ENCODE assay signal across 29 mouse cellular contexts in the genomic region with DNA sequence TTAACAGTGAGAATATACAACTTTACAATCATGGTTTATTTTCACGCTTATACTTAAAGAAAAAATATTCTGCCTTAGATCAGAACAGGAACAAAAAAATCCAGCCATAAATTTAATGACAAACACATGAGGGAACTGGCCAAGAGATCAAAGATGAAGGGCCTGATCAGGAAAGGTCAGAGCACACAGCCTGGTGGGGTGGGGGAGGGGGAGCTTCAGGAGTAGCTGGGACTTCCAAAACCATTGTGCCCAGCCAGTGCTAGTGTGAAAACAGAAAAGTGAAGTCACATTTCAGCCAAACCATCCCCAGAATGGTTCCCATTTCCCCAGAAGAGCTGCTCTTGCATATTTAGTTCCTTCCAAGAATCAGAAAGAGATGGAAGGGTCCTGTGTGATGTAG. TPM values are rescaled to one million over a fixed set of nuclear protein-coding genes. Genes with fewer than 3 reads are reported as not detected.
DNase-seq lines count a peak whose midpoint lies in the region; ATAC-seq and TF ChIP-seq lines count a peak whose summit lies in the region.
"Had no signal": no experiment of that assay in that cellular context is flagged by ENCODE, and none has a peak within 500 bp of the region (broad histone marks: within the 10 kb centered on the region; RNA-seq: fewer than 3 reads in every experiment).

No protein-coding gene starts in this region.

- no peak for TF ChIP-seq EP300 in liver, postnatal 0 days (IDR thresholded peaks at IDR 0.05; ENCODE audit: low read depth)

- DNase-seq in liver, adult 2 months (ENCODE audit: extremely low read depth, low read depth, low spot score), result peak; percentile 82
- no peak for DNase-seq in liver, postnatal 0 days
- peak; percentile 22 for DNase-seq in embryonic facial prominence, embryonic 11.5 days (ENCODE audit: low spot score)
- peak; percentile 66 for DNase-seq in limb, embryonic 10.5 days (ENCODE audit: low spot score)
- no peak for DNase-seq in right cerebral cortex, postnatal 25 days
- DNase-seq in T-cell, adult 2 months (ENCODE audit: low spot score), result no peak
- DNase-seq in forebrain, postnatal 0 days, result no peak
- DNase-seq: cerebellum, adult 9-11 months; gastrocnemius, postnatal 14 days; heart, adult 11 months; kidney, adult 2 months; left cerebral cortex, postnatal 4 days; lung, adult 2 months; lung, postnatal 14 days; spleen, adult 18-20 months; thymus, postnatal 25 days had no signal

- no peak overlapping the region for H3K9ac ChIP-seq in liver, adult 2 months (ENCODE audit: low read depth, low read length)
- H3K9ac ChIP-seq in liver, postnatal 0 days (replicated peaks), result no peak overlapping the region
- H3K9ac ChIP-seq in embryonic facial prominence, embryonic 11.5 days (replicated peaks; ENCODE audit: low read length), result no peak overlapping the region
- no peak overlapping the region for H3K9ac ChIP-seq in forebrain, postnatal 0 days
- H3K9ac ChIP-seq: liver, embryonic 12.5 days; midbrain, embryonic 12.5 days had no signal

- H3K9me3 ChIP-seq in liver, postnatal 0 days (ENCODE audit: low read length), result no peaks in the 10 kb centered on the region
- H3K9me3 ChIP-seq in embryonic facial prominence, embryonic 11.5 days (replicated peaks; ENCODE audit: control insufficient read depth, low read length), result no peaks in the 10 kb centered on the region
- no peaks in the 10 kb centered on the region for H3K9me3 ChIP-seq in limb, embryonic 10.5 days (replicated peaks)
- H3K9me3 ChIP-seq in forebrain, postnatal 0 days (ENCODE audit: low read length), result no peaks in the 10 kb centered on the region
- H3K9me3 ChIP-seq: hindbrain, embryonic 10.5 days; liver, embryonic 12.5 days; midbrain, embryonic 12.5 days had no signal

- 85% methylated on average over 1 of the region's 1 CpGs for WGBS in liver, adult 2 months
- WGBS in liver, postnatal 0 days (ENCODE audit: insufficient replicate concordance), result 85% methylated on average over 1 of the region's 1 CpGs
- 58% methylated on average over 1 of the region's 1 CpGs for WGBS in embryonic facial prominence, embryonic 11.5 days
- WGBS in limb, embryonic 10.5 days, result 33% methylated on average over 1 of the region's 1 CpGs
- 89% methylated on average over 1 of the region's 1 CpGs for WGBS in forebrain, postnatal 0 days

- TF ChIP-seq CTCF in liver, adult 2 months (IDR thresholded peaks at IDR 0.05; ENCODE audit: low read depth, low read length), result no peak
- TF ChIP-seq CTCF in liver, postnatal 0 days (IDR thresholded peaks at IDR 0.05; ENCODE audit: low read depth), result no peak
- no peak for TF ChIP-seq CTCF in forebrain, postnatal 0 days (IDR thresholded peaks at IDR 0.05; ENCODE audit: low read depth)

- peaks cover 8% of the 10 kb centered on the region for H3K4me1 ChIP-seq in liver, adult 2 months (ENCODE audit: control insufficient read depth, insufficient read depth, low read length)
- H3K4me1 ChIP-seq in liver, postnatal 0 days (ENCODE audit: insufficient read depth), result no peaks in the 10 kb centered on the region
- H3K4me1 ChIP-seq in embryonic facial prominence, embryonic 11.5 days (ENCODE audit: control insufficient read depth, insufficient read depth, low read length), result no peaks in the 10 kb centered on the region
- H3K4me1 ChIP-seq in limb, embryonic 10.5 days, result peaks cover 36% of the 10 kb centered on the region
- H3K4me1 ChIP-seq in forebrain, postnatal 0 days (ENCODE audit: insufficient read depth), result no peaks in the 10 kb centered on the region
- H3K4me1 ChIP-seq: liver, embryonic 12.5 days; midbrain, embryonic 12.5 days had no signal

- H3K27ac ChIP-seq in liver, adult 2 months (replicated peaks; ENCODE audit: insufficient read depth, low read depth, low read length), result peak overlapping the region; percentile 13; the same call in 1 of the 2 replicates
- H3K27ac ChIP-seq in liver, postnatal 0 days (ENCODE audit: low read depth), result no peak overlapping the region
- H3K27ac ChIP-seq in embryonic facial prominence, embryonic 11.5 days (replicated peaks; ENCODE audit: low read depth, low read length), result no peak overlapping the region
- H3K27ac ChIP-seq in limb, embryonic 10.5 days, result peak overlapping the region; percentile 86
- no peak overlapping the region for H3K27ac ChIP-seq in forebrain, postnatal 0 days (ENCODE audit: low read depth, low read length)
- H3K27ac ChIP-seq: hindbrain, embryonic 10.5 days; kidney, postnatal 0 days; liver, embryonic 12.5 days; midbrain, embryonic 12.5 days had no signal

- no peak for ATAC-seq in liver, postnatal 0 days
- no peak for ATAC-seq in embryonic facial prominence, embryonic 11.5 days (replicated peaks; ENCODE audit: insufficient number of reproducible peaks, low FRiP score, low TSS enrichment, low read depth)
- no peak for ATAC-seq in forebrain, postnatal 0 days
- ATAC-seq: activated CD4-positive, CD25-positive, alpha-beta regulatory T cell, adult 4 months; forebrain, embryonic 16.5 days; hindbrain, embryonic 16.5 days; liver, embryonic 12.5 days had no signal

- no peaks in the 10 kb centered on the region for H3K79me2 ChIP-seq in liver, adult 2 months (ENCODE audit: control insufficient read depth, insufficient read depth, low read length)

- no peaks in the 10 kb centered on the region for H3K27me3 ChIP-seq in liver, adult 2 months (ENCODE audit: control insufficient read depth, insufficient read depth, low read length)
- H3K27me3 ChIP-seq in liver, postnatal 0 days (ENCODE audit: insufficient read depth, low read length), result no peaks in the 10 kb centered on the region
- H3K27me3 ChIP-seq in embryonic facial prominence, embryonic 11.5 days (ENCODE audit: control insufficient read depth, insufficient read depth, low read length), result no peaks in the 10 kb centered on the region
- H3K27me3 ChIP-seq in limb, embryonic 10.5 days (ENCODE audit: low read depth, poor library complexity, severe bottlenecking), result no peaks in the 10 kb centered on the region
- no peaks in the 10 kb centered on the region for H3K27me3 ChIP-seq in forebrain, postnatal 0 days (ENCODE audit: insufficient read depth, low read length)
- H3K27me3 ChIP-seq: midbrain, embryonic 12.5 days had no signal

- no peaks in the 10 kb centered on the region for H3K36me3 ChIP-seq in liver, adult 2 months (ENCODE audit: control insufficient read depth, insufficient read depth, low read length)
- H3K36me3 ChIP-seq in liver, postnatal 0 days (replicated peaks; ENCODE audit: insufficient read depth, low read length), result no peaks in the 10 kb centered on the region
- H3K36me3 ChIP-seq in embryonic facial prominence, embryonic 11.5 days (replicated peaks; ENCODE audit: control insufficient read depth, insufficient read depth, low read depth, low read length), result no peaks in the 10 kb centered on the region
- no peaks in the 10 kb centered on the region for H3K36me3 ChIP-seq in limb, embryonic 10.5 days
- H3K36me3 ChIP-seq in forebrain, postnatal 0 days (ENCODE audit: insufficient read depth), result no peaks in the 10 kb centered on the region
- H3K36me3 ChIP-seq: hindbrain, embryonic 10.5 days; liver, embryonic 12.5 days; midbrain, embryonic 12.5 days had no signal

- no peak overlapping the region for H3K4me2 ChIP-seq in liver, postnatal 0 days (ENCODE audit: low read depth, low read length)
- H3K4me2 ChIP-seq in embryonic facial prominence, embryonic 11.5 days (ENCODE audit: low read depth, low read length), result no peak overlapping the region
- no peak overlapping the region for H3K4me2 ChIP-seq in forebrain, postnatal 0 days (ENCODE audit: low read depth)
- H3K4me2 ChIP-seq: heart, embryonic 11.5 days; liver, embryonic 12.5 days; midbrain, embryonic 12.5 days had no signal

- H3K4me3 ChIP-seq in liver, adult 2 months (ENCODE audit: insufficient read depth, low read depth, low read length), result no peak overlapping the region
- no peak overlapping the region for H3K4me3 ChIP-seq in liver, postnatal 0 days (ENCODE audit: low read depth, low read length)
- no peak overlapping the region for H3K4me3 ChIP-seq in embryonic facial prominence, embryonic 11.5 days (ENCODE audit: low read depth, low read length)
- peak overlapping the region; percentile 18; the same call in 1 of the 2 replicates for H3K4me3 ChIP-seq in limb, embryonic 10.5 days
- no peak overlapping the region for H3K4me3 ChIP-seq in forebrain, postnatal 0 days (ENCODE audit: low read depth, low read length)
- H3K4me3 ChIP-seq: hindbrain, embryonic 10.5 days; liver, embryonic 12.5 days; midbrain, embryonic 12.5 days had no signal

- TF ChIP-seq POLR2A in liver, adult 2 months (IDR thresholded peaks at IDR 0.05; ENCODE audit: extremely low read depth, insufficient read depth, low read length), result no peak

RNA-seq across cellular contexts. Expression of gene Scn2b, which starts 15.1 kb away (rescaled TPM):
- total RNA-seq in liver, adult 2 months (2014; rRNA removed), result not detected in 2 replicates
- polyA plus RNA-seq in liver, adult 2 months (2012; rRNA removed), result not detected in 2 replicates
- polyA plus RNA-seq in liver, postnatal 0 days (2015; fragmentation: Nextera tagmentation; extraction: Ambion mirVana), result 0.06 and 0.09 TPM in 2 replicates
- polyA plus RNA-seq in embryonic facial prominence, embryonic 11.5 days (2014; fragmentation: Nextera tagmentation; extraction: Ambion mirVana), result 4.1 and 4.9 TPM in 2 replicates
- polyA plus RNA-seq in limb, embryonic 10.5 days (2016; fragmentation: Nextera tagmentation; extraction: Ambion mirVana), result 12.0 and 14.1 TPM in 2 replicates
- total RNA-seq in forebrain, postnatal 0 days (2014; rRNA removed), result 8.6 and 11.5 TPM in 2 replicates
- 3.6 and 5.4 TPM in 2 replicates for polyA plus RNA-seq in forebrain, postnatal 0 days (2015; fragmentation: Nextera tagmentation; extraction: Ambion mirVana)
- total RNA-seq: megakaryocyte progenitor cell, adult 5-6 weeks; MEL had no signal
- polyA plus RNA-seq: C2C12 had no signal

RNA-seq across cellular contexts. Expression of gene Jaml, which starts 23.5 kb away (rescaled TPM):
- total RNA-seq in liver, adult 2 months (2014; rRNA removed), result 1.3 and 1.8 TPM in 2 replicates
- polyA plus RNA-seq in liver, adult 2 months (2012; rRNA removed), result 0.05 and 0.11 TPM in 2 replicates
- 0.68 and 0.73 TPM in 2 replicates for polyA plus RNA-seq in liver, postnatal 0 days (2015; fragmentation: Nextera tagmentation; extraction: Ambion mirVana)
- 0.49 and 0.50 TPM in 2 replicates for polyA plus RNA-seq in embryonic facial prominence, embryonic 11.5 days (2014; fragmentation: Nextera tagmentation; extraction: Ambion mirVana)
- 6.3 and 12.2 TPM in 2 replicates for polyA plus RNA-seq in limb, embryonic 10.5 days (2016; fragmentation: Nextera tagmentation; extraction: Ambion mirVana)
- total RNA-seq in forebrain, postnatal 0 days (2014; rRNA removed), result 0.23 TPM in 1 of 2 replicates, not detected in the other
- 0.16 and 0.19 TPM in 2 replicates for polyA plus RNA-seq in forebrain, postnatal 0 days (2015; fragmentation: Nextera tagmentation; extraction: Ambion mirVana)
- total RNA-seq: layer of hippocampus, postnatal 10 days; MEL had no signal
- polyA plus RNA-seq: C2C12; liver, embryonic 12.5 days had no signal

RNA-seq across cellular contexts. Expression of gene Scn4b, which starts 35.7 kb away (rescaled TPM):
- 0.07 and 0.28 TPM in 2 replicates for total RNA-seq in liver, adult 2 months (2014; rRNA removed)
- polyA plus RNA-seq in liver, adult 2 months (2012; rRNA removed), result 0.02 and 0.07 TPM in 2 replicates
- 0.73 and 0.82 TPM in 2 replicates for polyA plus RNA-seq in liver, postnatal 0 days (2015; fragmentation: Nextera tagmentation; extraction: Ambion mirVana)
- 0.04 and 0.21 TPM in 2 replicates for polyA plus RNA-seq in embryonic facial prominence, embryonic 11.5 days (2014; fragmentation: Nextera tagmentation; extraction: Ambion mirVana)
- polyA plus RNA-seq in limb, embryonic 10.5 days (2016; fragmentation: Nextera tagmentation; extraction: Ambion mirVana), result 2.0 and 4.1 TPM in 2 replicates
- total RNA-seq in forebrain, postnatal 0 days (2014; rRNA removed), result 0.43 and 0.69 TPM in 2 replicates
- polyA plus RNA-seq in forebrain, postnatal 0 days (2015; fragmentation: Nextera tagmentation; extraction: Ambion mirVana), result 0.36 and 0.59 TPM in 2 replicates
- total RNA-seq: megakaryocyte progenitor cell, adult 5-6 weeks; MEL; monocyte, adult 5-6 weeks had no signal
- polyA plus RNA-seq: activated CD4-positive, CD25-positive, alpha-beta regulatory T cell, adult 4 months had no signal

RNA-seq across cellular contexts. Expression of gene Mpzl3, which starts 47.5 kb away (rescaled TPM):
- 6.8 and 8.5 TPM in 2 replicates for total RNA-seq in liver, adult 2 months (2014; rRNA removed)
- 3.0 and 3.4 TPM in 2 replicates for polyA plus RNA-seq in liver, adult 2 months (2012; rRNA removed)
- polyA plus RNA-seq in liver, postnatal 0 days (2015; fragmentation: Nextera tagmentation; extraction: Ambion mirVana), result 0.99 and 1.4 TPM in 2 replicates
- polyA plus RNA-seq in embryonic facial prominence, embryonic 11.5 days (2014; fragmentation: Nextera tagmentation; extraction: Ambion mirVana), result 2.0 and 2.3 TPM in 2 replicates
- 4.2 and 4.6 TPM in 2 replicates for polyA plus RNA-seq in limb, embryonic 10.5 days (2016; fragmentation: Nextera tagmentation; extraction: Ambion mirVana)
- 1.8 and 3.7 TPM in 2 replicates for total RNA-seq in forebrain, postnatal 0 days (2014; rRNA removed)
- 0.62 and 1.1 TPM in 2 replicates for polyA plus RNA-seq in forebrain, postnatal 0 days (2015; fragmentation: Nextera tagmentation; extraction: Ambion mirVana)
- total RNA-seq: MEL had no signal

Comparison
In these comparisons a context has a peak if more than half of its experiments do, and no peak if none do; other contexts are left out.
1. DNase-seq: peak in liver, adult 2 months (single experiment), embryonic facial prominence, embryonic 11.5 days (single experiment) and limb, embryonic 10.5 days (single experiment); none in liver, postnatal 0 days (single experiment), right cerebral cortex, postnatal 25 days (single experiment), T-cell, adult 2 months (single experiment) and forebrain, postnatal 0 days (single experiment).
2. H3K27ac ChIP-seq: peak in liver, adult 2 months (single experiment) and limb, embryonic 10.5 days (single experiment); none in liver, postnatal 0 days (single experiment), embryonic facial prominence, embryonic 11.5 days (single experiment) and forebrain, postnatal 0 days (single experiment).